Mouse (Mus musculus) lung, postnatal 0 days (tissue): ENCODE data around the gene Fabp1. TPM values are rescaled to one million over a fixed set of nuclear protein-coding genes. Genes with fewer than 3 reads are reported as not detected.

ENCODE experiments used
- ATAC-seq: fragments of 200-750 bp; cut with Nextera tagmentation; 2 replicates; pipeline ENCODE4 v1.8.0; 2017; ENCODE audit warnings: moderate library complexity
- DNase-seq: peaks from one replicate; pipeline ENCODE4 v3.0.0-alpha.2; 2016; ENCODE audit warnings: low spot score
- H3K27ac ChIP-seq: fragments of 300-500 bp; sonication (generic); 2 replicates; pipeline ENCODE4 v1.5.1; 2014; ENCODE audit warnings: antibody characterized with exemption, mild to moderate bottlenecking, low read length, mixed read lengths
- H3K27me3 ChIP-seq: fragments of 300-500 bp; sonication (generic); replicated peaks from 2 replicates; pipeline ENCODE4 v1.6.1; 2014; ENCODE audit warnings: low read length, mixed read lengths; ENCODE audit not compliant: insufficient read depth
- H3K36me3 ChIP-seq: fragments of 300-500 bp; sonication (generic); 2 replicates; pipeline ENCODE4 v1.6.1; 2014; ENCODE audit warnings: low read length, mixed read lengths; ENCODE audit not compliant: insufficient read depth
- H3K4me1 ChIP-seq: fragments of 300-500 bp; sonication (generic); 2 replicates; pipeline ENCODE4 v1.6.1; 2014; ENCODE audit warnings: antibody characterized with exemption, low read depth, low read length, mixed read lengths; ENCODE audit not compliant: insufficient read depth
- H3K4me2 ChIP-seq: fragments of 300-500 bp; sonication (generic); replicated peaks from 2 replicates; pipeline ENCODE4 v1.6.1; 2014; ENCODE audit warnings: low read depth, mild to moderate bottlenecking, low read length, moderate library complexity, mixed read lengths
- H3K4me3 ChIP-seq: fragments of 300-500 bp; sonication (generic); 2 replicates; pipeline ENCODE4 v1.5.1; 2014; ENCODE audit warnings: low read depth, low read length
- H3K9ac ChIP-seq: fragments of 300-500 bp; sonication (generic); replicated peaks from 2 replicates; pipeline ENCODE4 v1.6.1; 2014; ENCODE audit warnings: low read depth, mild to moderate bottlenecking
- H3K9me3 ChIP-seq: fragments of 300-500 bp; sonication (generic); 2 replicates; pipeline ENCODE4 v1.6.1; 2016; ENCODE audit warnings: low read length, mixed read lengths
- CTCF ChIP-seq: IDR thresholded peaks from 2 replicates; pipeline ENCODE4 v1.5.1; 2016; ENCODE audit warnings: antibody characterized with exemption, mild to moderate bottlenecking
- EP300 ChIP-seq: IDR thresholded peaks from 2 replicates; pipeline ENCODE4 v1.6.1; 2016; ENCODE audit warnings: antibody characterized with exemption, mild to moderate bottlenecking, control low read depth
- WGBS: fragments of 180-500 bp; shearing (Covaris S2); extraction: QIAGEN DNeasy Blood & Tissue Kit; methylation state at CpG from one replicate; pipeline ENCODE4 v1.1.7; 2014; 5-methylcytosine and 5-hydroxymethylcytosine counted together
- polyA plus RNA-seq: library from polyadenylated mRNA; unstranded; fragments of >200 nt; fragmentation: Nextera tagmentation; extraction: Ambion mirVana; gene quantifications from 2 replicates; pipeline ENCODE4 v1.2.1, GENCODE M21; 2015

Fabp1 gene
- polyA plus RNA-seq, 1 experiment from 2014 or later: 1.2 TPM

- no peak overlapping the region for H3K9ac ChIP-seq
- H3K27ac ChIP-seq: no peak overlapping the region
- H3K9me3 ChIP-seq: no peaks in the 10 kb centered on the region
- no peaks in the 10 kb centered on the region for H3K36me3 ChIP-seq
- no peak for ATAC-seq
- H3K27me3 ChIP-seq: no peaks in the 10 kb centered on the region
- H3K4me1 ChIP-seq: no peaks in the 10 kb centered on the region
- no peak overlapping the region for H3K4me2 ChIP-seq
- 86% methylated on average over 8 of the region's 8 CpGs for WGBS
- no peak for DNase-seq
- no peak overlapping the region for H3K4me3 ChIP-seq
- TF ChIP-seq EP300 (no peak), CTCF (no peak)
Measured at GRCm38 (mm10) chr6:71204166-71204565, 4.5 kb downstream of the Fabp1 start.

DNA sequence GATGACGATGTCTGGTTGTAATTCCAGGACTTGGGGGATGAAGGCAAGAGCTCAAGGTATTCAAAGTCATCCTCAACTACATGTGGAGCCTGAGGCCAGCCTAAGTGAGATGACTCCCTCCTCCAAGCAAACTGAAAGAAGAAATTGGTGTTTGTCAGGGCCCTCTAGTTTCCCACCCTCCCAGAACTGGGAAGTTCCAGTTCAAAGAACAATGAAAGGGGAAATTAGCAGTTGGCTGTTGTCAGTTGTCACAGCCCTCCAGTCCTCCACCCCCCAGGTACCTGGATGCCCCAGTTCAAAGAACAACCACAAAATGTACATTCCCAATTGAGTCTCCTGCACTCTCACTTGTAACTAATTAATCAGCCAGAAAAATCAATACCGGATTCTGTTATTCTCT is 9.1 kb downstream of the Fabp1 start:
- TF ChIP-seq EP300 (no peak), CTCF (no peak)
- Histone ChIP-seq H3K27ac (no peak overlapping the region), H3K27me3 (no peaks in the 10 kb centered on the region), H3K36me3 (no peaks in the 10 kb centered on the region), H3K4me2 (no peak overlapping the region), H3K4me1 (no peaks in the 10 kb centered on the region), H3K4me3 (no peak overlapping the region), H3K9ac (no peak overlapping the region), H3K9me3 (no peaks in the 10 kb centered on the region)
- 83% methylated on average over 2 of the region's 2 CpGs for WGBS
- ATAC-seq (no peak), DNase-seq (no peak)

DNA sequence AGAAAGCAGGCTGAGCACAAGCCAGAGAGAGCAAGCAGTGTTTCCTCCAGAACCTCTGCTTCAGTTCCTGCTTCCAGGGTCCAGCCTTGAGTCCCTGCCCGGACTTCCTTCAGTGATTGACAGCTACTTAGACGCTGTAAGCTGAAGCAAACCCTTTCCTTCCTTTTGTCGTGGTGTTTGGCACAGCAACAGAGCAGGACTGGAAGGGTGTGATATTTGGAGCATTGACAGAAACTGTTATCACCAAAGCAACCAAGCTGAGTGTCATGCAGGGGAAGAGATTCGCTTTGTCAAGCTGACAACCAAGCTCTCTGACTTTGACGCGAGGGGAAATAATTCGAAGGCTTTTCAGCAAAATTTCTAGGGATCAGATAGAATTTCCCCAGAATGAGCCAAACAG is 12.3 kb downstream of the Fabp1 start:
- TF ChIP-seq CTCF: no peak
- TF ChIP-seq EP300: no peak
- no peak overlapping the region for H3K9ac ChIP-seq
- no peak for DNase-seq
- 36% methylated on average over 7 of the region's 7 CpGs for WGBS
- H3K36me3 ChIP-seq: no peaks in the 10 kb centered on the region
- no peaks in the 10 kb centered on the region for H3K4me1 ChIP-seq
- H3K9me3 ChIP-seq: no peaks in the 10 kb centered on the region
- no peak for ATAC-seq
- no peak overlapping the region for H3K27ac ChIP-seq
- no peak overlapping the region for H3K4me2 ChIP-seq
- no peaks in the 10 kb centered on the region for H3K27me3 ChIP-seq
- no peak overlapping the region for H3K4me3 ChIP-seq

DNA sequence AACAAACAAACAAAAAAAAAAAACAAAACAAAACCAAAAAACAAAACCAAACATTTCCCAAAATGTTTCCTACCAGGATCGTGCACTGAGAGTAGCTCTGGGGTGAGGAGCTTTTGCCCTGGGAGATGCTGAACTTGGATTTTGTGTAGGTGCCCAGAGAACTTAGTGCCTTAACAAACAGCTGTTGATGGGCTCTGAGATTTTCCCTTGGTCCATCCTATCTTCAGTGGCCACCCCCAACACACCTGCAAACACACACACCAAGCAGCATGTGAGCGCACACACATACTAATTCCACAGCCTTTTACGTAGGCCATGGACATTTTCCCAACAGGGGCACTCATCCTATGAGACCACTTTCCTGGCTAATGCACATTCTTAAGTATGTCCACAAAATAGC is 12.8 kb downstream of the Fabp1 start:
- no peaks in the 10 kb centered on the region for H3K27me3 ChIP-seq

DNA sequence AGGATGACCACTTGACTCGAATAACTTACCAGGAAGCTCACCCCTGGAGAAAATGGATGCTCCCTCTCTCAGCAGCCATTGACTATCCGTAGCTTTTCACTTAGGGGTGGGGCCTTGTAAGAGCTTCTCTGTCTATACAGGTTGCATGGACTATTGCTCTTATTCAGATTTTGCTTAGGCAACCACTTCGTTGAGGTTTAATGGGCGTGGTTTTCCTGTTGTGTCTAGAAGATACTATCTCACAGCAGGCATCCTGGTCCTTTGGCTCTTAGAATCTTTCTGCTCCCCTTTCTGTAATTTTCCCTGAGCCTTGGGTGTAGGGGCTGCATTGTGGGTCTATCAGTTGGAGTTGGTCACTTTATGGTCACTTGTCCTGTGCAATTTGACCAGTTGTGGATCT is 21.9 kb downstream of the Fabp1 start:
- Histone ChIP-seq H3K4me2 (no peak overlapping the region), H3K9me3 (no peaks in the 10 kb centered on the region), H3K27me3 (no peaks in the 10 kb centered on the region), H3K27ac (no peak overlapping the region), H3K4me1 (no peaks in the 10 kb centered on the region), H3K36me3 (no peaks in the 10 kb centered on the region), H3K9ac (no peak overlapping the region), H3K4me3 (no peak overlapping the region)
- no peak for ATAC-seq
- 75% methylated on average over 4 of the region's 4 CpGs for WGBS
- no peak for DNase-seq
- TF ChIP-seq CTCF (no peak), EP300 (no peak)

More for the DNA sequence above, 12.8 kb downstream of the Fabp1 start:
- DNase-seq (no peak), ATAC-seq (no peak)
- 97% methylated on average over 3 of the region's 3 CpGs for WGBS
- H3K4me2 ChIP-seq: no peak overlapping the region
- no peak overlapping the region for H3K4me3 ChIP-seq
- H3K9me3 ChIP-seq: no peaks in the 10 kb centered on the region
- TF ChIP-seq EP300 (no peak), CTCF (no peak)
- no peak overlapping the region for H3K27ac ChIP-seq
- no peaks in the 10 kb centered on the region for H3K36me3 ChIP-seq
- no peaks in the 10 kb centered on the region for H3K4me1 ChIP-seq
- no peak overlapping the region for H3K9ac ChIP-seq

GRCm38 (mm10) chr6:71224184-71224943 is 24.7 kb downstream of the Fabp1 start:
- ATAC-seq (peak; percentile 48), DNase-seq (peak; percentile 36)
- Histone ChIP-seq H3K36me3 (no peaks in the 10 kb centered on the region), H3K27ac (no peak overlapping the region), H3K4me2 (no peak overlapping the region), H3K9ac (no peak overlapping the region), H3K9me3 (no peaks in the 10 kb centered on the region), H3K4me3 (no peak overlapping the region), H3K27me3 (no peaks in the 10 kb centered on the region), H3K4me1 (no peaks in the 10 kb centered on the region; the same call in 1 of the 2 replicates)
- WGBS: 13% methylated on average over 3 of the region's 3 CpGs
- TF ChIP-seq CTCF (no peak), EP300 (no peak)

GRCm38 (mm10) chr6:71226544-71226943 is 26.9 kb downstream of the Fabp1 start:
- ATAC-seq (no peak), DNase-seq (no peak)
- no peak overlapping the region for H3K27ac ChIP-seq
- H3K4me3 ChIP-seq: no peak overlapping the region
- TF ChIP-seq CTCF (no peak), EP300 (no peak)
- 45% methylated on average over 6 of the region's 6 CpGs for WGBS
- H3K4me1 ChIP-seq: no peaks in the 10 kb centered on the region; the same call in 1 of the 2 replicates
- no peak overlapping the region for H3K9ac ChIP-seq
- no peaks in the 10 kb centered on the region for H3K36me3 ChIP-seq
- H3K9me3 ChIP-seq: no peaks in the 10 kb centered on the region
- no peaks in the 10 kb centered on the region for H3K27me3 ChIP-seq
- no peak overlapping the region for H3K4me2 ChIP-seq
